Mouse (Mus musculus) lung, adult 2 months (tissue): ENCODE measurements around the gene Rtraf. TPM values are rescaled to one million over a fixed set of nuclear protein-coding genes. Genes with fewer than 3 reads are reported as not detected.
"Not testable (repeated sequence)": the region's sequence is repeated elsewhere in the genome, so short reads cannot be mapped to it uniquely, and the experiment has no call there.

Experiments used
- DNase-seq: peaks from one replicate; pipeline ENCODE4 v3.0.0; 2022
- H3K4me1 ChIP-seq: fragments of 200-500 bp; 2 replicates; pipeline ENCODE4 v1.6.1; 2011; ENCODE audit warnings: low read length; ENCODE audit not compliant: control insufficient read depth, insufficient read depth
- H3K4me3 ChIP-seq: fragments of 200-500 bp; replicated peaks from 2 replicates; pipeline ENCODE3; 2011; ENCODE audit warnings: low read depth, mild to moderate bottlenecking, control low read depth, low read length; ENCODE audit errors: extremely low read depth
- CTCF ChIP-seq: fragments of 200-500 bp; IDR thresholded peaks from 2 replicates; pipeline ENCODE4 v1.5.1; 2011; ENCODE audit warnings: mild to moderate bottlenecking, low read length, control low read depth; ENCODE audit not compliant: insufficient read depth
- POLR2A ChIP-seq: fragments of 200-500 bp; IDR thresholded peaks from 2 replicates; pipeline ENCODE4 v1.6.1; 2011; ENCODE audit warnings: low read depth, mild to moderate bottlenecking, control low read depth, low read length, borderline replicate concordance; ENCODE audit errors: extremely low read depth
- WGBS: fragments of 180-500 bp; shearing (Covaris S2); methylation state at CpG from one replicate; pipeline ENCODE4 v1.1.7; 2018; 5-methylcytosine and 5-hydroxymethylcytosine counted together
- polyA plus RNA-seq: library from polyadenylated mRNA; depleted of rRNA; stranded (reverse); fragments of >200 nt; gene quantifications from 2 replicates; pipeline ENCODE4 v1.2.3, GENCODE M21; 2012; rRNA removed

The Rtraf gene
- polyA plus RNA-seq = 18.0 TPM in 2 replicates

DNA sequence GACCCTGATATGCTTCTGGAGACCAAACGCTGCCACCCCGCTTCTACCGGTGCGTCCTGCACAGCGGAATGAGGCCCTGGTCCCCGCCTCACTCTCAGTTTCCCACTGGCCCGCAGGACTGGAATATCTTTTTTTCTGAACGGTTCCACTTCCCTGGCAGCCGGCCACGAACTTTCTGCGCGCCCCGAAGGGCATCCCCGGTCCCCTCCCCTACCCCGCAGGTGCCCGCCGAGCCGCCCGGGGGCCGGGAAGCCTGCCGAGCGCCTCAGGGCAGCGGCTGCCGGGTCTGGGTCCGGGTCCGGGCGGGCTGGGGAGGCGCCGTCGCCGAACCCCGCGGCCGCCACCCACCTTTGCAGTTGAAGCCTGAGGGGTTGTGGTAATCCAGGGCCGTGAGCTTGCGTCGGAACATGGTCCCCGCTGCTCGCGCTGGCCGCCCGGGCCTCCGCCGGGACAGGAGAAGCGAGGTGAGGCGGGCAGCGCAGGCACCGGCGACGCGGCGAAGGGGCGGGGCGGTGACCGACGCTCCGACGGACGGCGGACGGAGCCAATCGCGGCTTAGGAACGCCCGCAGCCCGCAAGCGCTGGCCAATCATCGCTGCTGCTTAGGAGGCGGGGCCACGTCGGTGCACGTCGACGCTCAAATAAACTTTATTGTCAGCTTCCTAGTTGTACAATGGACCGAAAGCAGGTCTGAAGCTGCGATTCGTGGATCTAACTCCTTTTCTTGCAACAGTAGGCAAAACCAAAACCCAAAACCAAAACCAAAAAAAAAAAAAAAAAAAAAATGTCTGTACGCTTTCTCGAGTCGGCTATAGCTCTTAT is at the start of gene Rtraf:
Gene Rtraf (minus strand): TSS at position 504 of the 822 bp plus-strand sequence.
- TF ChIP-seq POLR2A (peak; percentile 76; the same call in 1 of the 2 replicates), CTCF (no peak)
- under 1% methylated on average over 80 of the region's 80 CpGs for WGBS
- Histone ChIP-seq H3K4me3 (peak within 1 kb of the TSS; percentile 76), H3K4me1 (peaks cover 4% of the 10 kb centered on the region; the same call in 1 of the 2 replicates)
- DNase-seq = peak; percentile 93

DNA sequence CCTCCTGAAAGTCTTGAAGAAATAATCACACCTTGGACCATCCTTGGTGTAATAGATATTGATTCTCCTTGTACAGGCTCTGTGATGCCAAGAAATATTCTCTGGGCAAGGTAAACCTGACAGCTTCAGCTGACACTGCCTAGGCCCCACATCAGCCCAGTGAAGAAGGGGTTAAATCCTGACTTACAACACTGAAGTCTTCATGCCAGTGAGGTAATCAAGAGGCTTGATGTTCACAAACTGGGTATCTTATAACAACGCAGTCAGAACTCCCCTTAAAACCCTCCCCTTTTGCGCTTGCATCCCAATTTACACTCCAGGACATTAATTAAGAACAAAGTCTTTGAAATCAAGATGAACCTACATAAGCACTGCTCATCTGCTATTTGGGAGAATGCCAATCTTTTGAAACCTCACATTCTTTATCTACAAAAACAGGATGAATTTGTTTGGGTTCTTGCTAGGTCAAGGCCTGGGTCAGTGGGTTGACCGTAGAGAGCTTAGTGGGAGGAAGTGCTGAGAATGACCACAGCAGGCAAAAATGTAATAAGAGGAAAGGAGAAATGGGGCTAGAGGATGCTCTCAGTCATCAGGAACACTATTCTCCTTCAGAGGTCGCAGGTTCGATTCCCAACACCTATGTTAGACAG is 43.8 kb upstream of the Rtraf start:
- Histone ChIP-seq H3K4me1 (peaks cover 9% of the 10 kb centered on the region), H3K4me3 (no peak overlapping the region)
- WGBS = 48% methylated on average over 5 of the region's 5 CpGs
- TF ChIP-seq POLR2A = no peak
- TF ChIP-seq CTCF = no peak
- no peak for DNase-seq

DNA sequence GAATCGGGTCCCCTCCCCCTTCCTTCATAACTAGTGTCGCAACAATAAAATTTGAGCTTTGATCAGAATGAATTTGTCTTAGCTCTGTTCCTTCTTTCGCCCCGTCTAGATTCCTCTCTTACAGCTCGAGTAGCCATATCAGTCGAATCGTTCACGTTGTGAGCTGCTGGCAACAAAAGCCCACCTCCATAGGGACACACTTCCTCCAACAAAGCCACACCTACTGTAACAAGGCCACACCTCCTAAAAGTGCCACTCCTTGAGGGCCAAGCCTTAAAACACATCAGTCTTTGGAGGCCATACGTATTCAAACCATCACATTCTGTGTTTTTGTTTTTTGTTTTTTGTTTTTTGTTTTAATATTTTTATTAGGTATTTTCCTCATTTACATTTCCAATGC is 41.5 kb upstream of the Rtraf start:
- 79% methylated on average over 9 of the region's 9 CpGs for WGBS
- not testable (repeated sequence) for DNase-seq

DNA sequence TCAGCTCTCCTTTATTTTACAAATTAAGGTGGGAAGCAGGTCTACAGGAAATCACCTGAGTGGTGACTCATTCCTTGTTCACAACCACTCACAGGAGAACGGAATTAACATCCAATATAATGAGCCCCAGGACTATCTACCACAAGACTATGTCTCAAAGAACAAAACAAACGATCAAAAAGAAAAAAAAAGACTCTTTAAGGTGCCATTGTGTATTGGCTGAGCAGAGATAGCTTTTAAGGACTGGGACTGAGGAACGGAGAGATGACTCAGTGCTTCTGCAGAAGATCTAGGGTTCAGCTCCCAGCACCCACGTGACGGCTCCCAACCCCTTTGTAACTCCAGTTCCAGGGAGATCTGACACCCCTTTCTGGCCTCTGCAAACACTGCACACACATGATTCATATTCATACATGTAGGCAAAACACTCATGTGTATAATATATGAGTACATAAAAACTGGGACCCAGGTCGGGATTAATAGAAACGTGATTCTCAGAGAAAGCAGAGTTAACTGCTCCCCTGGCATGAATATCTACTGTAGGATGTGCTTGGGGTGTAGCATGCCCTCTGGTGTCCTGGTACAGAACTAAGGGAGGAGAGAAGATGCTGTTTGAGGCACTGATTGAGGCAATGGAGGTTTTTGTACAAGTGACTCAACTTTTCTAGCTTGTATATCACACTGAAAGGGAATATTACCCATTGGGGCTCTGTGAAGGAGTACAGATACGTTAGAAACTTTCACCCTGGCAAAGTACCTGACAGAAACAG is 37.9 kb upstream of the Rtraf start:
- no peak for TF ChIP-seq CTCF
- TF ChIP-seq POLR2A = no peak
- 86% methylated on average over 8 of the region's 8 CpGs for WGBS

More for the DNA sequence above, 41.5 kb upstream of the Rtraf start:
- not testable (repeated sequence) for H3K4me1 ChIP-seq, H3K4me3 ChIP-seq

DNA sequence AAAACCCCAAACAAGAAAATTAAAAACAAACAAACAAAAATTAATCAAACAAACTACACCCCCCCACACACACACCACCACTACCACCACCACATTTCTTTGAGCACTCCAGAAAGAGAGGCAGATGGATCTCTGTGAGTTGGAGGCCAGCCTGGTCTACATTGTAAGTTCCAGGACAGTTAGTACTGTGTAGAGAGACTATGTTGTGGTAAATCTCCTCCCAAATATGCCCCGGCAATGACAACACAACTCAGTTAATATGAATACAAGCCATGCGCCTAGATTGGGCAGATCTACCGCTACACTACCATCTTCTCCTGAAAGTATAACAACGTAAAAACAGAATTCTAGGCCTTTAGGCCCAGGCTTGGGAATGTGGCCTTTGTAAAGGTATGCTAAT is 36.7 kb upstream of the Rtraf start:
- no peak for DNase-seq
- H3K4me1 ChIP-seq = peaks cover 4% of the 10 kb centered on the region; the same call in 1 of the 2 replicates
- TF ChIP-seq POLR2A (no peak), CTCF (no peak)
- no peak overlapping the region for H3K4me3 ChIP-seq
- WGBS = 95% methylated on average over 4 of the region's 4 CpGs

More for the DNA sequence above, 37.9 kb upstream of the Rtraf start:
- Histone ChIP-seq H3K4me1 (peaks cover 4% of the 10 kb centered on the region; the same call in 1 of the 2 replicates), H3K4me3 (no peak overlapping the region)
- DNase-seq = no peak

DNA sequence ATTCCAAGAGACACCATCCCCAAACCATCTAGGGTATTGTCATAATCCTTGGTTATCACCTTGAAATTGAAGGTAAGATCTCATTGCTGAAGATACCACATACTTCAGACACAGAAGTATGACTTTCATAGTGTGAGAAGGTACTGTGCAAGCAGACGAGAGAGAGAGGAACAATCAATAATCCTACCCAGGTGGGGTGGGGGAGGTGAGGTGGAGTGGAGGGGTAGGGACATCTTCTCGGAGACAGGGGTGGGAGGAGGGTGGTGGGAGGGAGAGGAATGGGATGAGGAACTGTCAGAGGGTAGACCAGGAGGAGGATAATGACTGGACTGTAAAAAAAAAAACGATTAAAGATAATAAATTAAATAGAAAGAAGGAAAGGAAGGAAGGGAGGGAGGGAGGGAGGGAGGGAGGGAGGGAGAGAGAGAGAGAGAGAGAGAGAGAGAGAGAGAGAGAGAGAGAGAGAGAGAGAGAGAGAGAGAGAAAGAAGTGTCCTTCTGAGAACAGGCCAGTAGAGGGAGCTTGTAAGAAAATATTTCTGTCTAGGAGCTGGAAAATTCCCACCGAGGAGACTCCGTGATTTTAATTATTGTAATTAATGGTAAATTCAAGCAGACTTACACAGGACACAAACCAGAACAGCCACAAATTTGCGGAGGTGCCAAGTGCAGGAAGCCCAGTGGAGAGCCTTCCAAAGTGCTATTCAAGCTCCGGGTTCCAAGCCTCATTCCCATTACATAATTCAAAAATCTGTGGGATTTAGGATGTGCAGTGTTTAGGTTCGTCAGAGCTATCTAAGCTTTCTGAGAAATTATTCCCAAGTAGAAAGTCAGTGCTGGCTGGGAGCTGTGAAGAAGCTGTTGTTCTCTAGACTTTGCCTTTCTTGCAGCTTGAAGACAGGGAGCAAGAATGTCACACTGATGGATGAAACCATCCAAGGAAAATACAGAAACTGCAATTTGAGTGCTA is 35.5 kb upstream of the Rtraf start:
- no peak for DNase-seq
- WGBS = 39% methylated on average over 8 of the region's 8 CpGs
- Histone ChIP-seq H3K4me1 (peaks cover 2% of the 10 kb centered on the region; the same call in 1 of the 2 replicates), H3K4me3 (no peak overlapping the region)
- TF ChIP-seq POLR2A (no peak), CTCF (no peak)

DNA sequence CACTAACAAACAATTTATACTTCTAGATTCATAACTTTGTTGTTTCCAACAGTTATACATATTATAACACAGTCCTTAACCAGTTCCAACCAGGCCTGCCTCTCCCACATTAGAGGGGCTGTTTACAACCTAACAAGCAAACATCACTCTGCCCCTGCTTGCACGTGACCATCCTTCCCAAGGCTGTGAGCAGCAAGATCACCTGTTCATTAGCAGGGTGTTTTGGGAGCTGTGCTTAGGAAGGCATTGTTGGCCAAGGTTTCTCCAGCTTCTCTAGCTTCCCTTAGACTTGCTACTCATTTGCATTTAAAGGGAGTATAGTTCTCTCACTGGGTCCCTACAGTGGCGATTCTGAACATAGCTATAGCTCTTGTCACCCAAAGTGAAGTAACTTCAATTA is 34.7 kb upstream of the Rtraf start:
- H3K4me3 ChIP-seq = no peak overlapping the region
- DNase-seq = no peak
- TF ChIP-seq POLR2A = no peak
- no peak for TF ChIP-seq CTCF
- WGBS = 80% methylated on average over 2 of the region's 2 CpGs
- H3K4me1 ChIP-seq = no peaks in the 10 kb centered on the region

DNA sequence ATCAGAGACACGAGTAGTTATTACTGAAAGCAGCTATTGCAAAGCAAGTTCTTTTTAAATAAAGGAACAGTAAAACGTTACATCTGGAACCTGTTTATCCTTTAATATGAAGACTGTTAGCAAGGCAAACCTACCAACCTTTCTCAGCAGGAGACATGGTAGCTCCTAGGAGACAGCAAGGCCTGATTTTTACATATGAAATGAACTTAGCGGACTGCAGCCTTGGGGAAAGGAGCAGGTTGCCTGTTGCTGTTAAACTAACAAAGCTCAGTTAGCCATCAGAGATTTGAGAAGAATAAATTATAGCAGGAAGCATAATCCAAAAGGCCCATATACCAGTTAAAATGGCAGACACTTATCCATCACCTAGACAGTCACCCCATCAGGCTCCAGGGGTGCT is 29.8 kb upstream of the Rtraf start:
- WGBS = 69% methylated on average over 3 of the region's 3 CpGs
- no peaks in the 10 kb centered on the region for H3K4me1 ChIP-seq
- no peak for TF ChIP-seq POLR2A
- TF ChIP-seq CTCF = no peak
- no peak overlapping the region for H3K4me3 ChIP-seq
- DNase-seq = no peak
